Mouse (Mus musculus): ENCODE data around the gene Npdc1.

The Npdc1 gene

GRCm38 (mm10) chr2:25426721-25427191, 27.6 kb downstream of the Npdc1 start:
- in situ Hi-C loops (cut with MboI; ENCODE audit: low pct_unique_long_range_greater_than_20kb in 1 of 2, low sequenced_read_pairs in 2 of 2, unreplicated experiment in 1 of 2): no loop called here

GRCm38 (mm10) chr2:25427256-25427655, 28.1 kb downstream of the Npdc1 start:
- in situ Hi-C loops (cut with MboI; ENCODE audit: low pct_unique_long_range_greater_than_20kb in 1 of 2, low sequenced_read_pairs in 2 of 2, unreplicated experiment in 1 of 2): no loop called here

GRCm38 (mm10) chr2:25428442-25429236, 29.5 kb downstream of the Npdc1 start, which contains the start of gene Abca2:
TSS of gene Abca2 (plus strand) at chr2:25428703.
- in situ Hi-C loops (cut with MboI; ENCODE audit: low pct_unique_long_range_greater_than_20kb in 1 of 2, low sequenced_read_pairs in 2 of 2, unreplicated experiment in 1 of 2): no loop called here

GRCm38 (mm10) chr2:25429435-25430180, 30.5 kb downstream of the Npdc1 start:
- in situ Hi-C loops (cut with MboI; ENCODE audit: low pct_unique_long_range_greater_than_20kb in 1 of 2, low sequenced_read_pairs in 2 of 2, unreplicated experiment in 1 of 2): loop anchor here in 1 of 2 experiments (5.0 kb wide), 1 partner anchor 48 kb away; no protein-coding TSS in a partner anchor

- in situ Hi-C loops (cut with MboI; ENCODE audit: low pct_unique_long_range_greater_than_20kb in 1 of 2, low sequenced_read_pairs in 2 of 2, unreplicated experiment in 1 of 2): loop anchor here in 1 of 2 experiments (5.0 kb wide), 1 partner anchor 47 kb away; no protein-coding TSS in a partner anchor
These were observed 31.5 kb downstream of the Npdc1 start for GRCm38 (mm10) chr2:25430395-25431233.

GRCm38 (mm10) chr2:25431308-25431855, 32.2 kb downstream of the Npdc1 start:
- in situ Hi-C loops (cut with MboI; ENCODE audit: low pct_unique_long_range_greater_than_20kb in 1 of 2, low sequenced_read_pairs in 2 of 2, unreplicated experiment in 1 of 2): loop anchor here in 1 of 2 experiments (5.0 kb wide), 1 partner anchor 46 kb away; no protein-coding TSS in a partner anchor

GRCm38 (mm10) chr2:25432326-25433098, 33.4 kb downstream of the Npdc1 start:
- in situ Hi-C loops (cut with MboI; ENCODE audit: low pct_unique_long_range_greater_than_20kb in 1 of 2, low sequenced_read_pairs in 2 of 2, unreplicated experiment in 1 of 2): loop anchor here in 1 of 2 experiments (5.0 kb wide), 1 partner anchor 45 kb away; no protein-coding TSS in a partner anchor

GRCm38 (mm10) chr2:25433101-25433500, 34.0 kb downstream of the Npdc1 start:
- in situ Hi-C loops (cut with MboI; ENCODE audit: low pct_unique_long_range_greater_than_20kb in 1 of 2, low sequenced_read_pairs in 2 of 2, unreplicated experiment in 1 of 2): loop anchor here in 1 of 2 experiments (5.0 kb wide), 1 partner anchor 44 kb away; no protein-coding TSS in a partner anchor

- in situ Hi-C loops (cut with MboI; ENCODE audit: low pct_unique_long_range_greater_than_20kb in 1 of 2, low sequenced_read_pairs in 2 of 2, unreplicated experiment in 1 of 2): loop anchor here in 1 of 2 experiments (5.0 kb wide), 1 partner anchor 43 kb away; no protein-coding TSS in a partner anchor
These were observed 35.1 kb downstream of the Npdc1 start for GRCm38 (mm10) chr2:25434292-25434691.

- in situ Hi-C loops (cut with MboI; ENCODE audit: low pct_unique_long_range_greater_than_20kb in 1 of 2, low sequenced_read_pairs in 2 of 2, unreplicated experiment in 1 of 2): no loop called here
These were observed 37.2 kb downstream of the Npdc1 start for GRCm38 (mm10) chr2:25436286-25436820.

GRCm38 (mm10) chr2:25441067-25441466, 41.9 kb downstream of the Npdc1 start:
- in situ Hi-C loops (cut with MboI; ENCODE audit: low pct_unique_long_range_greater_than_20kb in 1 of 2, low sequenced_read_pairs in 2 of 2, unreplicated experiment in 1 of 2): no loop called here

- in situ Hi-C loops (cut with MboI; ENCODE audit: low pct_unique_long_range_greater_than_20kb in 1 of 2, low sequenced_read_pairs in 2 of 2, unreplicated experiment in 1 of 2): no loop called here
These were observed 43.5 kb downstream of the Npdc1 start for GRCm38 (mm10) chr2:25442682-25443081.

GRCm38 (mm10) chr2:25450853-25451647, 51.9 kb downstream of the Npdc1 start:
- in situ Hi-C loops (cut with MboI; ENCODE audit: low pct_unique_long_range_greater_than_20kb in 1 of 2, low sequenced_read_pairs in 2 of 2, unreplicated experiment in 1 of 2): no loop called here

- in situ Hi-C loops (cut with MboI; ENCODE audit: low pct_unique_long_range_greater_than_20kb in 1 of 2, low sequenced_read_pairs in 2 of 2, unreplicated experiment in 1 of 2): no loop called here
These were observed 53.8 kb downstream of the Npdc1 start for GRCm38 (mm10) chr2:25452951-25453350.

GRCm38 (mm10) chr2:25456205-25456953, 57.2 kb downstream of the Npdc1 start, which contains the start of gene Clic3:
TSS of gene Clic3 (plus strand) at chr2:25456838.
- in situ Hi-C loops (cut with MboI; ENCODE audit: low pct_unique_long_range_greater_than_20kb in 1 of 2, low sequenced_read_pairs in 2 of 2, unreplicated experiment in 1 of 2): no loop called here
